20 mouse cellular contexts compared by ENCODE assay signal in the genomic region with DNA sequence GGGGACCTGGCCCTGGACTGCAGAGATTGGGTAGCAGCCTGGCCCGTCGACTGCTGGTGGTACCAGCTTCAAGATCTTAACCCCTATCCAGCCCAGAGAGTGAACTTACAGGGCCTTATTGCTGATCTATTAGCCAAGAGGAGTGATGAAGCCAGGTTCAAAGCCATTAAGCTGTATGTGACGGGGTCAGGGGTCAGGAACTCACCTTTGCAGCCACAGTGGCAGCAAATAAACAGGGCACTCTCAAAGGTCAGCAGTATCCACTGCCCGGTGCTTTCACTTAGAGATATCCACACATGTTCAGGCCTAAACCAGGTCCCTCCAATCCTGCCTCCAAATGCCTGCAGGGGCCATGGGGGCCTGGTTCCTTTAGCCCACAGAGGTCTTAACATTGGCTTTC. TPM values are rescaled to one million over a fixed set of nuclear protein-coding genes. Genes with fewer than 3 reads are reported as not detected.
"Had no signal": no experiment of that assay in that cellular context is flagged by ENCODE, and none has a peak within 500 bp of the region (broad histone marks: within the 10 kb centered on the region; RNA-seq: fewer than 3 reads in every experiment).

No protein-coding gene starts in this region.

- ATAC-seq: intestine, postnatal 0 days; lung, postnatal 0 days; midbrain, embryonic 15.5 days had no signal

- H3K9ac ChIP-seq: limb, embryonic 12.5 days; limb, embryonic 15.5 days; liver, embryonic 15.5 days; lung, embryonic 14.5 days; midbrain, embryonic 12.5 days; midbrain, embryonic 15.5 days; neural tube, embryonic 15.5 days had no signal

- H3K4me2 ChIP-seq: limb, embryonic 12.5 days; limb, embryonic 15.5 days; liver, embryonic 15.5 days; lung, embryonic 14.5 days; midbrain, embryonic 12.5 days; midbrain, embryonic 15.5 days; neural tube, embryonic 15.5 days had no signal

- H3K9me3 ChIP-seq: limb, embryonic 12.5 days; limb, embryonic 15.5 days; liver, embryonic 15.5 days; midbrain, embryonic 12.5 days; midbrain, embryonic 15.5 days; neural tube, embryonic 15.5 days had no signal

- H3K4me3 ChIP-seq: limb, embryonic 12.5 days; limb, embryonic 15.5 days; liver, embryonic 15.5 days; midbrain, embryonic 12.5 days; midbrain, embryonic 15.5 days; neural tube, embryonic 15.5 days had no signal

- DNase-seq: kidney, adult 2 months; kidney, postnatal 36 days; left cerebral cortex, postnatal 4 days; lung, embryonic 14.5 days; right cerebral cortex, postnatal 4 days; thymus, adult 2 months; thymus, postnatal 14 days; thymus, postnatal 4 days had no signal

- H3K27me3 ChIP-seq: limb, embryonic 15.5 days; midbrain, embryonic 15.5 days had no signal

- H3K27ac ChIP-seq: kidney, postnatal 0 days; limb, embryonic 12.5 days; limb, embryonic 15.5 days; liver, embryonic 15.5 days; macrophage; midbrain, embryonic 12.5 days; midbrain, embryonic 15.5 days; neural tube, embryonic 15.5 days; stomach, postnatal 0 days had no signal

- H3K36me3 ChIP-seq: limb, embryonic 12.5 days; limb, embryonic 15.5 days; liver, embryonic 15.5 days; midbrain, embryonic 12.5 days; midbrain, embryonic 15.5 days; neural tube, embryonic 15.5 days had no signal

RNA-seq across cellular contexts. Expression of a gene that starts 41.0 kb away (rescaled TPM):
- total RNA-seq: megakaryocyte, adult 5-6 weeks had no signal
- polyA plus RNA-seq: liver, embryonic 15.5 days; macrophage had no signal

RNA-seq across cellular contexts. Expression of a gene that starts 54.8 kb away (rescaled TPM):
- polyA plus RNA-seq: kidney, adult 2 months; macrophage had no signal
